Mouse (Mus musculus) cerebellum, adult 2 months (tissue): ENCODE measurements at regions not wholly inside any gene's neighbourhood (a gene's known extent, or its start where the extent isn't known, plus 50 kb on each side); places are given as distances from the start of the nearest gene placed in this dataset.

Experiments used
- CTCF ChIP-seq: fragments of 200-500 bp; IDR thresholded peaks from 2 replicates; pipeline ENCODE4 v1.5.1; 2011; ENCODE audit warnings: low read depth, mild to moderate bottlenecking, control low read depth, low read length, moderate library complexity, borderline replicate concordance; ENCODE audit not compliant: insufficient read depth
- POLR2A ChIP-seq: fragments of 200-500 bp; IDR thresholded peaks from 2 replicates; pipeline ENCODE4 v1.6.1; 2011; ENCODE audit warnings: low read length, control low read depth, borderline replicate concordance; ENCODE audit not compliant: insufficient read depth

GRCm38 (mm10) chr6:51076861-51077768 is 355.4 kb upstream of the Nfe2l3 start:
- no peak for TF ChIP-seq CTCF
- no peak for TF ChIP-seq POLR2A
